Mouse (Mus musculus): ENCODE data around the gene Ctnna2.

- no peak for TF ChIP-seq CTCF (IDR thresholded peaks at IDR 0.05; ENCODE audit: extremely low read depth, insufficient read length, insufficient replicate concordance, low read depth, low read length)
- no peak for TF ChIP-seq POLR2A (IDR thresholded peaks at IDR 0.05; ENCODE audit: low read depth, low read length)
These were observed 760.6 kb downstream of the Ctnna2 start for GRCm38 (mm10) chr6:77218875-77219274.

Measured in small intestine, adult 2 months (tissue).